Mouse (Mus musculus) ES-Bruce4 (cell line): ENCODE measurements around the gene Vpreb3. TPM values are rescaled to one million over a fixed set of nuclear protein-coding genes. Genes with fewer than 3 reads are reported as not detected.
"Not testable (repeated sequence)": the region's sequence is repeated elsewhere in the genome, so short reads cannot be mapped to it uniquely, and the experiment has no call there.

Source experiments
- H3K27ac ChIP-seq: 2 replicates; pipeline ENCODE4 v1.5.1; 2012; ENCODE audit warnings: low read length, inconsistent platforms; ENCODE audit not compliant: insufficient read depth
- H3K27me3 ChIP-seq: 2 replicates; pipeline ENCODE4 v1.6.1; 2012; ENCODE audit warnings: mild to moderate bottlenecking, low read length, inconsistent platforms; ENCODE audit not compliant: control insufficient read depth, poor library complexity, insufficient read depth, severe bottlenecking
- H3K36me3 ChIP-seq: 2 replicates; pipeline ENCODE4 v1.6.1; 2012; ENCODE audit warnings: inconsistent platforms, mild to moderate bottlenecking, low read length, moderate library complexity; ENCODE audit not compliant: control insufficient read depth, poor library complexity, insufficient read depth, severe bottlenecking
- H3K4me1 ChIP-seq: one replicate; pipeline ENCODE4 v1.8.1; 2011; ENCODE audit warnings: low read length; ENCODE audit not compliant: control insufficient read depth, insufficient read depth
- H3K4me3 ChIP-seq: 2 replicates; pipeline ENCODE4 v1.5.1; 2011; ENCODE audit warnings: low read depth, mild to moderate bottlenecking, low read length
- H3K9ac ChIP-seq: 2 replicates; pipeline ENCODE4 v1.6.1; 2012; ENCODE audit warnings: low read depth, mild to moderate bottlenecking, inconsistent platforms; ENCODE audit not compliant: poor library complexity, severe bottlenecking
- H3K9me3 ChIP-seq: replicated peaks from 2 replicates; pipeline ENCODE4 v1.6.1; 2012; ENCODE audit warnings: mild to moderate bottlenecking, low read length, inconsistent platforms; ENCODE audit not compliant: control insufficient read depth, poor library complexity, insufficient read depth, severe bottlenecking
- CTCF ChIP-seq: IDR thresholded peaks from one replicate; pipeline ENCODE4 v1.8.1; 2011; ENCODE audit warnings: low read depth, low read length
- EP300 ChIP-seq: IDR thresholded peaks from 2 replicates; pipeline ENCODE4 v1.6.1; 2011; ENCODE audit warnings: low read depth, low read length; ENCODE audit not compliant: insufficient read depth
- POLR2A ChIP-seq: IDR thresholded peaks from one replicate; pipeline ENCODE4 v1.8.1; 2011; ENCODE audit warnings: low read length; ENCODE audit not compliant: insufficient read depth
- polyA plus RNA-seq: library from polyadenylated mRNA; stranded (reverse); fragments of >200 nt; gene quantifications from 2 replicates; pipeline ENCODE4 v1.2.4, GENCODE M21; 2011; ENCODE audit warnings: low read depth; ENCODE audit not compliant: missing spikeins, insufficient read depth, insufficient read length

Gene Vpreb3
- polyA plus RNA-seq, 1 experiment, result not detected

DNA sequence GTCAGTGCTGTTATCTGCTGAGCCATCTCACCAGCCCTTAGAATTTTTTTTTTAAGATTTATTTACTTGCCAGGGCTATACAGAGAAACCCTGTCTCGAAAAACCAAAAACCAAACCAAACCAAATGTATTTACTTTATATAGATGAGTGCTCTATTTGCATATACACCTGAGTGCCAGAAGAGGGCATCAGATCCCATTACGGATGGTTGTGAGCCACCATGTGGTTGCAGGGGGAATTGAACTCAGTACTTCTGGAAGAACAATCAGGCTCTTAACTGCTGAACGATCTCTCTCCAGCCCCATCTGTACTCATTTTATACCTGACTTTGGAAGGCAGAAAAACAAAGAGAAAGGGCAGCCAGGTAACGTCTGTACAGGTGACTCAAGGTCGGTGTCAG is 32.4 kb downstream of the Vpreb3 start:
- H3K4me3 ChIP-seq, result no peak overlapping the region
- H3K9ac ChIP-seq, result no peak overlapping the region
- no peaks in the 10 kb centered on the region for H3K9me3 ChIP-seq
- H3K4me1 ChIP-seq, result peaks cover 4% of the 10 kb centered on the region
- H3K27ac ChIP-seq, result no peak overlapping the region
- TF ChIP-seq CTCF, result peak; percentile 62
- no peak for TF ChIP-seq POLR2A
- H3K27me3 ChIP-seq, result no peaks in the 10 kb centered on the region
- H3K36me3 ChIP-seq, result no peaks in the 10 kb centered on the region

DNA sequence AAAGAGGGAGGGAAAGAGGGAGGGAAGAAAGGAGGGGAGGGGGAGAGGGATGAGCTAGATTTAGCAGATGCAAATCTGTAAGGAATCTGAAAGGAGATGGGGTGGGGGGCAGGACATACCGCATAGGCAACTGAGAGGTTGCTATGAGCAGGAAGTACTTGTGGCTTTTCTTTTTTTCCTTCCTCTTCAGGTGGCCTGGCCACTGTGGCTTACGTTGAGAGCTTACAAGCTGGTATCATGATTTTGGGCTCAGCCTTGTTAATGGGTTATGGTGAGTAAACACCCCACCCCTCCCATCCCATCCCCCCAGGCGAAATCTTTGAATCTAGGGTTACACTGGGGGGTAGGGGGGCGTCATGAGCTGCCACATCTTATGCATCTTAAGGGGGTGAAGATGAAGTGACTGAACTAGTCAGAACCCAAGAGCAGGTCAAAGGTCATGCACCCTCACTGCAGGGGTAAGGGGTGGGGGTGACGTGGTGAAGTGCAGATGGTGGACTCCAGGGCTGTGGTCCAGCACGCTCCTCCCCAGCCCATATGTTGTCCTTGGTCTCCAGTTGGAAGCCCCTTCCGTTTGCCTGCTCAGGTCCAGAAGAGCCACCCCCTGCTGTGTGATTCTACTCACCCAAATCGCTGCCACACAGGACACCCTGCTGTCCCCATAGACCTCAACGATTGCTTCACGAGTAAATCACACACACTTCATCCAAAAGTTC is 35.4 kb downstream of the Vpreb3 start:
- Histone ChIP-seq H3K4me1 (peaks cover 4% of the 10 kb centered on the region), H3K4me3 (no peak overlapping the region), H3K36me3 (no peaks in the 10 kb centered on the region), H3K9ac (no peak overlapping the region), H3K27me3 (no peaks in the 10 kb centered on the region), H3K27ac (no peak overlapping the region), H3K9me3 (no peaks in the 10 kb centered on the region)
- TF ChIP-seq POLR2A, result no peak
- no peak for TF ChIP-seq CTCF
- TF ChIP-seq EP300, result no peak

DNA sequence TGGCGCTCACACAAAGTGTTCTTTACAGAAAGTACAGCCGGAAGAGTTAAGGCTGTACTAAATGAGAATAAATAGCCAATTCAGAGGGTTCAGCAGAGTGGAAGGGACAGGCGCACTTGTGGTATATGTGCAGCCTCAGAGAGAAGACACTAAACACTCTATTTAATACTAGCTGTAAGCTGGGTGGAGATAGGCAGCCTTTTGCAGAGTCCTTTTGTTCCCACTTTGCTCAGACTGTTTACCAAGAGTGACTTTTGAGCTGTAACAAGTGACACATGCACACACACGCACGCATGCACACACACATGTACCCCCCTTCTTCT is 35.9 kb downstream of the Vpreb3 start:
- H3K36me3 ChIP-seq, result no peaks in the 10 kb centered on the region
- no peak overlapping the region for H3K27ac ChIP-seq
- no peak for TF ChIP-seq EP300
- no peak for TF ChIP-seq CTCF
- no peak for TF ChIP-seq POLR2A
- H3K4me3 ChIP-seq, result no peak overlapping the region
- H3K27me3 ChIP-seq, result no peaks in the 10 kb centered on the region
- no peaks in the 10 kb centered on the region for H3K9me3 ChIP-seq
- no peak overlapping the region for H3K9ac ChIP-seq
- peaks cover 4% of the 10 kb centered on the region for H3K4me1 ChIP-seq

DNA sequence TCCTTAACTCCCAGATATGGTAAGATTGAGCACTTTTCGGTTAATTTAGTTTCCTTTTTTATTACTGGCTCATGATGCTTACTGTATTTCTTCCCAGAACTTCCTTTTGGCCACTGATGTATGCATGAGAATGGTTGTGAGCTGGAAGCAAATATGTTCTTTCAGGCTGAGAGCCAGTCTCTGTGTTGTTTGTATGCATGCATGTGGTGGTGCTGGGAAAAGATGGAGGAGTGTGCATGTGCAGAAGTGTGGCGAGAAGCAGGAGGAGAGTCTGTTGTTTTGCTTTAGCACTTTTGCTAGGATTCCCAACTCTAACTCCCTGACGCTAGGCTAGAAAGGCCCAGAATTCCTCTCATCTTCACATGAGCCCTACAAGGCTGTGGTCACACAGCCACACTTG is 36.6 kb downstream of the Vpreb3 start:
- no peaks in the 10 kb centered on the region for H3K9me3 ChIP-seq
- H3K9ac ChIP-seq, result no peak overlapping the region
- TF ChIP-seq POLR2A, result no peak
- TF ChIP-seq EP300, result no peak
- TF ChIP-seq CTCF, result no peak
- no peaks in the 10 kb centered on the region for H3K36me3 ChIP-seq
- H3K4me1 ChIP-seq, result peaks cover 4% of the 10 kb centered on the region
- H3K4me3 ChIP-seq, result no peak overlapping the region
- no peak overlapping the region for H3K27ac ChIP-seq
- no peaks in the 10 kb centered on the region for H3K27me3 ChIP-seq

DNA sequence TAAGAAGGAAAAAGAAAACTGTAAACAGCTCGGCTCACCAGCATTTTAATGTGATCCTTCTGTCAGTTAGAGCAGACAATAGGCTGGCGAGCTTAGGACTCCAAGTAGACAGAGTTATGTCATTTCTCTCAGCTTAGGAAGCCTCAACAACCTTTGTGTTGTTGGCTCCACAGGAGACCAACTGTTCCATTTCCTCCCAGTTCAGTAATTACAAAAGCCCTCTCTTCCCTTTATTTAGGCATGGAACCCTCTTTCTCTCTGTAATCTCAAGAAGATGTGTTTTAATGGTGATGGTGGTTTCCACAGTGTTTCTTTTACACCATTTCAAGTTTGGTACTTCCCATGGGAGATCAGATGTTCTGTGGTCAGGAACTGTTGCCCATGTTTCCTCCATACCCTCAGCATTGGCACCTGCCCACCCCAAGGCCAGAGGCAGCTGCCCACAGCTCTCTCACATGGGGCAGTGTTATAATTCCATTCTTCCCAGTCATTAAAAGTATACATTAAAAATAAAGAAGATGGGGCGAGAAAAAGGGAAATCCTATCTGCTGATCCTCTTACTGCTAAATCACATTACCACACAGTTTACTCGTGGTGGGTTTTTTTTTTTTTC is 47.7 kb downstream of the Vpreb3 start:
- no peak overlapping the region for H3K9ac ChIP-seq
- no peak overlapping the region for H3K4me3 ChIP-seq
- H3K36me3 ChIP-seq, result no peaks in the 10 kb centered on the region
- no peaks in the 10 kb centered on the region for H3K27me3 ChIP-seq
- no peak overlapping the region for H3K27ac ChIP-seq
- TF ChIP-seq EP300, result no peak
- no peak for TF ChIP-seq POLR2A
- no peak for TF ChIP-seq CTCF
- no peaks in the 10 kb centered on the region for H3K4me1 ChIP-seq
- H3K9me3 ChIP-seq, result no peaks in the 10 kb centered on the region

DNA sequence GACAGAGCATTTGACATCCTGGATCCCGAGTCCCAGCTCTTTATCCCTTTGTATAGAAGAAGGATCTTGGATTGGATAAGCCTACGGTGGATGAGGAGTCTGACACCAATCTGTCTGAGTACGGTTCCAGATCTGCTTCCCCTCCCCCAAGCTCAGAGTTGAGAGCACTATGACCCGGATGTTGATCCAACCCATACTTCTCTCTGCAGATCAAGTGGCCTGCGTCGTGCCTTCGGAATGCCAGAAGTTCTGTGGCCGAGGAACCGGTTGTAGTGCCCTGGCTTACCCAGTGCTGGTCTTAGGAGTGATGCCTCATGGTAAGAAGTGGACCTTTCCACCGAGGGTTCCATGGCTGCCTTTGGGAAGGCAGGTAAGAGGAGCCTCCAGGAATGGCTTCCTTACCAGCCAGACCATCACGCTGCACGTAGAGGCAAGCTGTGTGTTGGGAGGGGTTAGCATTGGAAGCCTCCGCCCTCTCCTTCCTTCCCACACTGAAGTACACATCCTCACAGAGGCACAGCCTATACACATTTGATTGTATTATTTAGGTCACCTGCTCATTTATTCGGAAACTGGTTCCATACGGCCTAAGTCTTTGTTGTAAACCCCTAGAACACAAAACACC is 50.9 kb downstream of the Vpreb3 start:
- Histone ChIP-seq H3K4me1 (no peaks in the 10 kb centered on the region), H3K27ac (no peak overlapping the region), H3K27me3 (no peaks in the 10 kb centered on the region), H3K4me3 (peak overlapping the region; percentile 17), H3K36me3 (no peaks in the 10 kb centered on the region), H3K9ac (no peak overlapping the region), H3K9me3 (no peaks in the 10 kb centered on the region)
- TF ChIP-seq CTCF (no peak), POLR2A (no peak), EP300 (no peak)

DNA sequence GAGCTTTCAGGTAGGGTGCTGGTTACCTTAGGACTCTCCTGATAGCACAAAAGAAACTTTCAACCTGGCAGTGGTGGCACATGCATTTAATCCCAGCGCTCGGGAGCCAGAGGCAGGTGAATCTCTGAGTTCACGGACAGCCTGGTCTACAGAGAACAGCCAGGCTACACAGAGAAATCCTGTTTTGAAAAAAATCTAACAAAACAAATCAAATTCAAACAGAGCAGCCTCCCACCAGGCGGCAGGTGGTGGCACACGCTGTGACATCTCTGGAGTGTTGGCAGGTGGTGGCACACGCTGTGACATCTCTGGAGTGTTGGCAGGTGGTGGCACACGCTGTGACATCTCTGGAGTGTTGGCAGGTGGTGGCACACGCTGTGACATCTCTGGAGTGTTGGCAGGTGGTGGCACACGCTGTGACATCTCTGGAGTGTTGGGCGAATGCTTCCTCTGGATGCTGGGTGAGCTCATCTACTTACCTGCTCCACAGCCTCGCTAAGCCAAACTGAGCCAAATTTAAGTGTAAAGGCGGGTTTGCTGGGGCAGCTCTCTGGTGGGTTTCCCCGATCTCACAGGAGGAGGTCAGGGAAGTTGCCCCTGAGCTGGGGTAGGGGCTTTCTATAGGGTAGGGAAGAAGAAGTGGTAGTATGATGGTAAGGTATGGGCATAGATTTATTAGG is 51.8 kb downstream of the Vpreb3 start:
- not testable (repeated sequence) for H3K9ac ChIP-seq, H3K27me3 ChIP-seq, H3K27ac ChIP-seq, H3K9me3 ChIP-seq, H3K4me1 ChIP-seq, H3K4me3 ChIP-seq, H3K36me3 ChIP-seq
